Mouse (Mus musculus): ENCODE measurements around the gene Bcor. TPM values are rescaled to one million over a fixed set of nuclear protein-coding genes. Genes with fewer than 3 reads are reported as not detected.
A peak's percentile ranks its signal among the peaks of the same experiment; 100 is the strongest.

Gene Bcor
- 10 to 100 TPM; 17.1 to 17.6 TPM for total RNA-seq (2021)

DNA sequence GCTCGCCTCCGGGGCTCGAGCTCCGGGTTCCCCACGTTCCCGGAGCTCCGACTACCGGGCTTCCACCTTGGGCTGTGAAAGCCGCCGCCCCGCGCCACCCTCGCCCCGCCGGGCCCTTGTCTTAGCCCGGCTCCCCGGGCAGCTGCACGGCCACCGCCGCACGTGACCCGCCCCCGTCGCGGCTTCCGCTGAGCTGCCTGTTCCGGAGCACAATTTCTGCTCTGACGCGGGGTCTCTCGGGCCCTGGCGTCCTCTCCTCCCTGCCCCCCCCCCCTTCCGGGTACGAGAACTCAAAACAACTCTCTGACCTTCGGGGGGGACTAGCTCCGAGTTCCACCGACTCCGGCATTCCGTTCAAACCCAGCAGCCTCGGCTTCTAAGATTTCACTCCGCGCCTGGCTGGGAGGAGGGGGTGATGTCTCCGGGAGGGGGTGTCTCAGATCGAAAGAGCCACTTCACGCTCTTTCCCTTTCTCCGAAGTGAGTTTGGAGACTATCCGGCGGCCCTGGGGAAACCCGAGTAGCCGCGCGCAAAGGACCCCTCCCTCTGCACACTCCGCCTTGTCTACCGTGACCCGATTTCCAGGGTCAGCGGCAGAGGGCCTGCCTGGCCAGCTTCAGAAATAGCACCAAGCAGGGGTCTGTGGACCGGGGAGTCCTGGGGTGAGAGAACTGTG lies at the start of gene Bcor:
Gene Bcor (minus strand): TSS at position 375 of the 676 bp plus-strand sequence.
- peak; percentile 23 to 28 for DNase-seq (ENCODE audit: extremely low spot score in 1 of 2, low spot score in 1 of 2)

DNA sequence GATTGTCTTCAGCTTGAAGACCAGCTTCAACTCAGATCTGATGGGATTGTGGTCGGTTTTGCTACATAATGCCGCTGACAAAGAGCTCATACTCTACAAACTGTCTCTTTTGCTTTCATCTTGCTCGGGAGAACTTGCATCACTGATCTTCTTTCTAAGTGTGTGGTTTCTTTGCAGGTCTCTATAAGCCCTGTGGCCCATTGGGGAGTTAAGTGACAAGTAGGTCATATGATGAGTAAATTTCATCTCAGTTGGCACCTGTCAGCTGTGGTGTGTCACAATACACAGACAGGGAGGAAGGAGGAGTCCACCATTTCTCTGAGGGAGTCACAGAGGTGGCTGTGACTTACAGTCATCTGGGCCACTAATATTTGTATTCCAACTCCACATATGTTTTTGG lies 42.8 kb upstream of the Bcor start:
- DNase-seq (ENCODE audit: extremely low spot score in 1 of 2, low spot score in 1 of 2) = no peak

DNA sequence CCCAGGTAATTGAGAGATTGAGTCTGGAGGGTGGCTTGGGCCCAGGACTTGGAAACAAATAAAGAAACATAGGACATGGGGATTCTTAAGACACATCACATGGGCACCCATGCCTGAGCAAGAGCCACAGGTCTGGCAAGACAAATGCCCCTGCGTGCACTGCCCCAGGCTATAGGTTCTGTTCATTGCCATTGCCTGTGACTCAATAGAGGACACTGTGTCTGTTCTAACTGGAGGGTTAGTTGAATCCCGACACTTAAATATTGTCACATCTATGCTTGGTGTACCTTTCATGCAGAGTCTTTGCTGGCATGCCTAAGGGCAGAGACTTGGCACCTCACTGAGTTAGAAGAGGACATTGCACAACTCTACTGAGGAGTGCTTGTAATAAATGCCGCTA lies 41.0 kb upstream of the Bcor start:
- no peak for DNase-seq (ENCODE audit: extremely low spot score in 1 of 2, low spot score in 1 of 2)

- no peak for DNase-seq (ENCODE audit: extremely low spot score in 1 of 2, low spot score in 1 of 2)
These were observed 35.2 kb upstream of the Bcor start for GRCm38 (mm10) chrX:12195234-12195919.

- no peak for DNase-seq (ENCODE audit: extremely low spot score in 1 of 2, low spot score in 1 of 2)
These were observed 32.2 kb upstream of the Bcor start for GRCm38 (mm10) chrX:12192343-12192742.

GRCm38 (mm10) chrX:12189511-12189910 lies 29.4 kb upstream of the Bcor start:
- no peak for DNase-seq (ENCODE audit: extremely low spot score in 1 of 2, low spot score in 1 of 2)

DNA sequence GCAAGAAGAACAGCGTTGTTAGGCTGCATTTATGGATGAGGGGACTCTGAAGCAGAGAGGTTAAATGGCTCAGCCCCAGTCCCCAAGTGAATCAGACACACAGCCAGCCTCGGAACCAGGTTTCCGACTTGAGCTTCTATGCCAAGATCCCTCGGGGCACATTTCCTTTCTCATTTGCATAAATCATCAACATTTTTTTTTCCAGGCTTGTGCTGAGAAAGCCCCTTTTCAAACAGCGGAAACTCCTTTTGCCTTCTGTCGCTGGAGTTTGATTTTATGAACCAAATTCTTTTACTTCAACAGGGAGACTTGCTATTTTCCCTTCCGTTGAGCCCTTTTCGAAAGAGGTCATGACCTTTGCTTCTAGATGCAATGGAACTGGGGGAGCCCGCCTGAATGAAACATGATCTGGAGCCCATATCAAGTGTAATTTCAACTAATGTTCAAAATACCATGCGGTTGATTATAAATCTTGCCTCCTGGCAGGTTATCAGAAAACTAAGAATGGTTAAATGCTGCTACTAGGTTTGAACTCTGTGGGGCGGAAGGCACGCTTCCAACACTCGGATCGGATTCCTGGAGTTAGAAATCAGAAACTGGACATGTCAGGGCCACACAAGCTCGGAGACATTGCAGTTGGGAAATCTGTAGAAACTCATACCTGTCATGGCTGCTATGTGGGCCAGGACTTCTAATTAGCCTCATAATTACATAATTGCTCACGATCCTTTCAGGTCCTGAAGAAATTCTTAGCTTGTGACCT lies 15.2 kb upstream of the Bcor start:
- DNase-seq (ENCODE audit: extremely low spot score in 1 of 2, low spot score in 1 of 2) = no peak

GRCm38 (mm10) chrX:12170128-12170527 lies 10.0 kb upstream of the Bcor start:
- DNase-seq (ENCODE audit: extremely low spot score in 1 of 2, low spot score in 1 of 2) = no peak

- DNase-seq (ENCODE audit: extremely low spot score in 1 of 2, low spot score in 1 of 2) = no peak
These were observed 4.7 kb upstream of the Bcor start for GRCm38 (mm10) chrX:12164591-12165529.

DNA sequence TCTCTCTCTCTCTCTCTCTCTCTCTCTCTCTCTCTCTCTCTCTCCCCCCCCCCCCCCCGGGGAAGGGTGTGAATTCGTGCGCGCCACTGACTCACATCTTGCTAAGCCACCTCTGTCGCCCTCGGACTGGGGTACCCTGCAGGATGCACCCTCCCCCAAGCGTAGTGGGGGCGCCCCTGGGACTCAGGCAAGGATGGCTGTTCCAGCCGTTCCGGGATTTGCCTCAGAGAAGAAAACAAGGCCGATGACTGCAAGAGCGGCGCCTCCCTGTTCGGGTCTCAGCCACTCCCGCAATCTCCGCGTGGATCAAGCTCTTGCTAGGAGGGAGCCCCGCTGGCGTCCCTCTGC lies 647 bp downstream of the Bcor start:
- peak; percentile 16 to 29 for DNase-seq (ENCODE audit: extremely low spot score in 1 of 2, low spot score in 1 of 2)

- DNase-seq (ENCODE audit: extremely low spot score in 1 of 2, low spot score in 1 of 2) = no peak
These were observed 1.2 kb downstream of the Bcor start for GRCm38 (mm10) chrX:12158821-12159533.

GRCm38 (mm10) chrX:12158244-12158820 lies 1.8 kb downstream of the Bcor start:
- DNase-seq (ENCODE audit: extremely low spot score in 1 of 2, low spot score in 1 of 2) = peak in 1 of 2 experiments; percentile 37

GRCm38 (mm10) chrX:12157331-12157930 lies 2.7 kb downstream of the Bcor start:
- no peak for DNase-seq (ENCODE audit: extremely low spot score in 1 of 2, low spot score in 1 of 2)

DNA sequence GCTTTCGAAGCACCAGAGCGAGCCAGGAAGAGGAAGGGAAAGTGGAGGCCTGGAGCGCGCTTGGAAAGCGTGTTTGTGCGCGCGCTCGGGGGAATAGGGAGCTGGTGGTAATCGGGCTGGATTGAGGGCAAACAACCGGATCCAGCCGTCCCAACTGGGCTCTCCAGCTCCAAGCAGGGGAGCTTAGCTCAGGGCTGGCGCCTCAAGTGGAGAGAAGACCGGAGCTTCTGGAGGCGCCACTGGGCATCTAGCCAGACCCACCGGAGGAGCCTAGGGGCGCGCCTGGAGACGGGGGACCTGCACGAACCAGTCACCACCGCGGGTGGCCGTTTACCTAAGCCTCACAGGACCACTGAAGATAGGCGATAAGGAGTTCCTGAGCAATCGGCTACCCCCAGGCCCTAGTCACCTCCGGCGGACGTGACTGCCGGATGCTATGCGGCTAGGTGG lies 4.3 kb downstream of the Bcor start:
- DNase-seq (ENCODE audit: extremely low spot score in 1 of 2, low spot score in 1 of 2) = peak in 1 of 2 experiments; percentile 12

GRCm38 (mm10) chrX:12155068-12155840 lies 4.9 kb downstream of the Bcor start:
- DNase-seq (ENCODE audit: extremely low spot score in 1 of 2, low spot score in 1 of 2) = no peak

GRCm38 (mm10) chrX:12153141-12154095 lies 6.7 kb downstream of the Bcor start:
- no peak for DNase-seq (ENCODE audit: extremely low spot score in 1 of 2, low spot score in 1 of 2)
